Mouse (Mus musculus) midbrain, embryonic 13.5 days (tissue): ENCODE results near the gene Arel1. TPM values are rescaled to one million over a fixed set of nuclear protein-coding genes. Genes with fewer than 3 reads are reported as not detected.

Experiments used
- ATAC-seq: fragments of 200-750 bp; cut with Nextera tagmentation; 2 replicates; pipeline ENCODE4 v1.8.0; 2017; ENCODE audit warnings: mild to moderate bottlenecking, moderate TSS enrichment, moderate library complexity
- H3K27ac ChIP-seq: fragments of 300-500 bp; sonication (generic); 2 replicates; pipeline ENCODE4 v1.5.1; 2015; ENCODE audit warnings: inconsistent platforms, mild to moderate bottlenecking, moderate library complexity
- H3K27me3 ChIP-seq: fragments of 300-500 bp; sonication (generic); 2 replicates; pipeline ENCODE4 v1.6.1; 2015; ENCODE audit warnings: mild to moderate bottlenecking, inconsistent platforms
- H3K36me3 ChIP-seq: fragments of 300-500 bp; sonication (generic); 2 replicates; pipeline ENCODE4 v1.6.1; 2015; ENCODE audit warnings: mild to moderate bottlenecking, inconsistent platforms
- H3K4me1 ChIP-seq: fragments of 300-500 bp; sonication (generic); replicated peaks from 2 replicates; pipeline ENCODE4 v1.6.1; 2015; ENCODE audit warnings: inconsistent platforms
- H3K4me2 ChIP-seq: fragments of 300-500 bp; sonication (generic); replicated peaks from 2 replicates; pipeline ENCODE4 v1.6.1; 2015; ENCODE audit warnings: moderate library complexity, mild to moderate bottlenecking, inconsistent platforms
- H3K4me3 ChIP-seq: fragments of 300-500 bp; sonication (generic); replicated peaks from 2 replicates; pipeline ENCODE4 v1.5.1; 2015; ENCODE audit warnings: mild to moderate bottlenecking, inconsistent platforms
- H3K9ac ChIP-seq: fragments of 300-500 bp; sonication (generic); replicated peaks from 2 replicates; pipeline ENCODE4 v1.6.1; 2015; ENCODE audit warnings: mild to moderate bottlenecking, inconsistent platforms
- H3K9me3 ChIP-seq: fragments of 300-500 bp; sonication (generic); 2 replicates; pipeline ENCODE4 v1.6.1; 2016; ENCODE audit warnings: mild to moderate bottlenecking, inconsistent platforms
- WGBS: fragments of 180-500 bp; shearing (Covaris S2); methylation state at CpG from one replicate; pipeline ENCODE4 v1.1.7; 2015; 5-methylcytosine and 5-hydroxymethylcytosine counted together
- polyA plus RNA-seq: library from polyadenylated mRNA; unstranded; fragments of >200 nt; fragmentation: Nextera tagmentation; extraction: Ambion mirVana; gene quantifications from 2 replicates; pipeline ENCODE4 v1.2.1, GENCODE M21; 2015

Gene Arel1
- 27.8 and 32.9 TPM in 2 replicates for polyA plus RNA-seq

DNA sequence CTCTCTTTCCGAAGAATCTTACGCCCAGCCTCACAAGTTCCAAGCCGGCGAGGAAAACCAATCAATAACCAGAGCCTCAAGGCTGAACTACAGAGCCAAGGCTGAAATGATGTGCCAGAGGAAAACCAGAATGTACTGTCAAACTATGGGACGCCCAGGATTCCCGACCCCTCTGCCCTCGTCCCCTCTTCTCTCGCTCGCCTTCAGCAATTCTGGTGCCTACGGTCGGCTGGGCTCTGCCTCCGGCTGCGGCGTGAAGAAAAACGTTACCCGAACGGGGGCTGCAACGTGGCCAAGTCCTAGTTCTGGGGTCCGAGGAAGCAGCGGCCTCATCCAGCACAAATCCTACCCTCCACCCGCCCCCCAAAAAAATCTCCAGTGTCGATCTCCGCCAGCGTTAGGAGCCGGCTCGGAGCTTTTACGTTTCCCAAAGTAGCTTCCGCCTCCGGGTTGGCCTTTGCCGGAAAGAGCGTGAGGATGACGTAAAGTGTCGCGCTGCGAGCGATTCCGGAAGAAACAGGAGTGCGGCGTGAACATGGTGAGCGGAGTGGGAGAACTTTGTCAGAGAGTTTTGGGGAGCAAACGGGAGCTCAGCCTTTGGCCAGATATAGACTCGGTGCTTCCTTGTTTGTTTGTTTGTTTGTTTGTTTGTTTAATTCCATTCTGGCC, at the start of gene Arel1, which contains the start of gene Fcf1:
Gene Arel1, minus strand, starts transcription at position 473 of the 669 bp plus-strand sequence.
Gene Fcf1, plus strand, starts transcription at position 470 of the 669 bp plus-strand sequence.
- H3K4me2 ChIP-seq: peak within 1 kb of the TSS; percentile 99
- H3K36me3 ChIP-seq: peaks cover 25% of the 10 kb centered on the region
- H3K4me1 ChIP-seq: peaks cover 22% of the 10 kb centered on the region
- peak; percentile 63 for ATAC-seq
- no peaks in the 10 kb centered on the region for H3K27me3 ChIP-seq
- peak within 1 kb of the TSS; percentile 61; the same call in 1 of the 2 replicates for H3K27ac ChIP-seq
- H3K4me3 ChIP-seq: peak within 1 kb of the TSS; percentile 68
- H3K9ac ChIP-seq: peak within 1 kb of the TSS; percentile 89
- H3K9me3 ChIP-seq: no peaks in the 10 kb centered on the region
- under 1% methylated on average over 42 of the region's 42 CpGs for WGBS

DNA sequence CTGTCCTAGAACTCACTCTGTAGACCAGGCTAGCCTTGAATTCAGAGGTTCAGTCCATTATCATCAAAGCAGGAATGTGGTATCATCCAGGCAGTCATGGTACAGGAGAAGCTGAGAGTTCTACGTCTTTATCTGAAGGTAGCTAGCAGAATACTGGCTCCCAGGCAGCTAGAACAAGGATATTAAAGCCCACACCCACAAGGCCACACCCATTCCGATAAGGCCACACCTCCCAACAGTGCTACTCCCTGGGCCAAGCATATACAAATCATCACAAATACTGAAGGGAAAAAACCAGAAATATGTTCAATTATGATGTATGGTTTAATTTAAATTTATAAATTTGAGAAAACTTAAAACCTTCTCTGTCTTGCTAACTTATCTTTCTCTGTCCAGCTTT, 41.5 kb upstream of the Arel1 start:
- ATAC-seq: no peak
- Histone ChIP-seq H3K4me1 (no peaks in the 10 kb centered on the region), H3K27me3 (no peaks in the 10 kb centered on the region), H3K36me3 (peaks cover 46% of the 10 kb centered on the region), H3K4me3 (no peak overlapping the region), H3K27ac (no peak overlapping the region), H3K9ac (no peak overlapping the region), H3K4me2 (no peak overlapping the region), H3K9me3 (no peaks in the 10 kb centered on the region)
- WGBS: 94% methylated on average over 2 of the region's 2 CpGs

DNA sequence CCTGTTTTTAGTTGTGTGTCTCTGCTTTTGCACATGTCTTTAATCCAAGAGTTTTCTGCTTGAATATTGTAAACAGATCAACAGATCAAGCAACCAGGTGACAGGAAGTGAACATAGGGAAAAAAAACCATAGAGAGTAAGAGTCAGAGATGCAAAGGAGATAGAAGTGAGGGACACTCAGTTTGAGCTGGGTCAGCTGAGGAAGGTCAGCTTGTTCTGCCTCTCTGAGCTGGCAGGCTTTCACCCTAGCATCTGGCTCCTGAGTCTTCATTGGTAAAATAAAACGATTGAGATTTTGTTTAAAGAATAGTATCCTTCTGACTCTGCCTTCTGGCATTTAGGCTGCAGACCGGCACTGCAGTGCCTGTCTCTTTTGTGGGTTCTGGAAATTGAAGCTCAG, 39.8 kb upstream of the Arel1 start:
- no peak overlapping the region for H3K9ac ChIP-seq
- H3K27ac ChIP-seq: no peak overlapping the region
- peaks cover 34% of the 10 kb centered on the region for H3K36me3 ChIP-seq
- no peaks in the 10 kb centered on the region for H3K27me3 ChIP-seq
- ATAC-seq: no peak
- no peak overlapping the region for H3K4me2 ChIP-seq
- WGBS: 90% methylated on average over 2 of the region's 2 CpGs
- H3K9me3 ChIP-seq: no peaks in the 10 kb centered on the region
- H3K4me1 ChIP-seq: no peaks in the 10 kb centered on the region
- H3K4me3 ChIP-seq: no peak overlapping the region

DNA sequence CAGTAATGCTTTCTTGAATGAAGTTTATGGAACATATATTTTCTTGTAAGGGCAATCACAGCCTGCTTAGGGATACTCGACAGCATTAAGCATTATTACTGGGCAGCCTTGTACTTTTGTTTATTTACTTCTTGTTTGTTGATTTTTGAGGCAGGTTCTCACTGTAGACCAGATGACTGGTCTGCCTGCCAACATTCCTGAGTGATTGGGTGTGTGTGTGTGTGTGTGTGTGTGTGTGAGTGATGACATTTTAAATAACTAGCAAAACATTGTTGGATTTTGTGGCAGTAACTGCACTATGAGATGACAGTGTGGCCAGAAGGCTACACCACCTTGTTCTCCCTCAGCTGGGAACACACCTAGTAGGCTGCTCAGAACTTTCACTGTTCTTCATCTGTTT, 39.1 kb upstream of the Arel1 start:
- 94% methylated on average over 1 of the region's 1 CpGs for WGBS
- Histone ChIP-seq H3K4me2 (no peak overlapping the region), H3K4me3 (no peak overlapping the region), H3K9me3 (no peaks in the 10 kb centered on the region; the same call in 1 of the 2 replicates), H3K27ac (no peak overlapping the region), H3K36me3 (peaks cover 34% of the 10 kb centered on the region), H3K4me1 (no peaks in the 10 kb centered on the region), H3K27me3 (no peaks in the 10 kb centered on the region), H3K9ac (no peak overlapping the region)
- no peak for ATAC-seq

DNA sequence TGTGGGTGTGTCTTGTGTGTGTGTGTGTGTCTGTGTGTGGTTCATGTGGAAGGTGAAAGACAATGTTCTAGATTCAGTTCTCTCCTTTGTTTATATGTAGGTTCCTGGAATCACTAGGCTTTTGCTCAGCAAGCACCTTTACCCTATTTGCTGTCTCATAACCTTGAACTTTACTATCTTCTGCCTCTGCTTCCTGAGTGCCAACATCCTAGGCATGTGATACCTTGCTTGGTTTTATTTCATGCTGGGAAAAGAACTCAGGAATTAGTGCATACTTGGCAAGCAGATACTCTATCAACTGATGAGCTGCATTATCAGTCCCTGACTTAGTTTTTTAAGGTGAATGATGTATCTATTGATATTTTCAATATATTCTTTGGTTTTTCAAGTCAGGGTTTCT, 36.3 kb upstream of the Arel1 start:
- H3K9ac ChIP-seq: no peak overlapping the region
- no peaks in the 10 kb centered on the region for H3K4me1 ChIP-seq
- no peak overlapping the region for H3K4me2 ChIP-seq
- H3K27ac ChIP-seq: no peak overlapping the region
- no peak for ATAC-seq
- no peak overlapping the region for H3K4me3 ChIP-seq
- no peaks in the 10 kb centered on the region; the same call in 1 of the 2 replicates for H3K9me3 ChIP-seq
- no peaks in the 10 kb centered on the region for H3K27me3 ChIP-seq
- H3K36me3 ChIP-seq: peaks cover 16% of the 10 kb centered on the region

DNA sequence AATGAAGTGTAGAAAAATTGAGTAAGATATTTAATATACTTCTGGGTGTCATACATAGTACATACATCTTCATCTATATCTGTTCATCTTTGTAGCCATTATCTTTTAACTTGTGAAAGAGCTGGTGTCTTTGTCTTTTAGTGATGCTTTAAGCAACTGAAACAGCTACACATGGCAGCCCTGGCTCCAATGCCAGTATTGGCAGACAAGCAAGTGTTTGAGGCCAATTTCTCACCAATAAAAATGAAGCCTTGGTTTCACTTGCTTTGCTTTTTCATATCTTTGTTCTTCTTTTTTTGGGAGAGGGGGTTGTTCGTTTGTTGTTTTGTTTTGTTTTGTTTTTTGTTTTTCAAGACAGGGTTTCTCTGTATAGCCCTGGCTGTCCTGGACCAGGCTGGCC, 35.5 kb upstream of the Arel1 start:
- no peak for ATAC-seq
- Histone ChIP-seq H3K4me1 (no peaks in the 10 kb centered on the region), H3K4me2 (no peak overlapping the region), H3K9ac (no peak overlapping the region), H3K36me3 (peaks cover 13% of the 10 kb centered on the region), H3K9me3 (no peaks in the 10 kb centered on the region; the same call in 1 of the 2 replicates), H3K27ac (no peak overlapping the region), H3K27me3 (no peaks in the 10 kb centered on the region), H3K4me3 (no peak overlapping the region)
- 96% methylated on average over 1 of the region's 1 CpGs for WGBS

DNA sequence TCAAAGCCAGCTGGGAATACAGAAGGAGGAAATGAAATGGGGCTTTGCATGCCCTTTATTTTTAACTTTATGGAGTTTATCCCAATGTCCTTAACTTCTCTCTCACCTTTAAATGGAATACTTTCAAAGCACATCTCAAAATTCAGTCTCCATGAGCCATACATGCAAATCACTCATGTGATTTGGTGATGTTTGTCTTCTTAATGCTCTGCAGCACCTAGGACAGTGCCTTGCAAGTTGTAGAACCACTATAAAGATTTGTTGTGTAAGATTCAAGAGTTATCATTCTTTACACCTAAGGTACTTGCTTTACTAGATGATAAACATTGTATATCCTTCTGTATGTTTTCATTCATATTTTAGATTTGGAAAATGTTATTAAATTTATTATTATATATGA, 28.4 kb upstream of the Arel1 start:
- H3K9ac ChIP-seq: peak overlapping the region; percentile 100

DNA sequence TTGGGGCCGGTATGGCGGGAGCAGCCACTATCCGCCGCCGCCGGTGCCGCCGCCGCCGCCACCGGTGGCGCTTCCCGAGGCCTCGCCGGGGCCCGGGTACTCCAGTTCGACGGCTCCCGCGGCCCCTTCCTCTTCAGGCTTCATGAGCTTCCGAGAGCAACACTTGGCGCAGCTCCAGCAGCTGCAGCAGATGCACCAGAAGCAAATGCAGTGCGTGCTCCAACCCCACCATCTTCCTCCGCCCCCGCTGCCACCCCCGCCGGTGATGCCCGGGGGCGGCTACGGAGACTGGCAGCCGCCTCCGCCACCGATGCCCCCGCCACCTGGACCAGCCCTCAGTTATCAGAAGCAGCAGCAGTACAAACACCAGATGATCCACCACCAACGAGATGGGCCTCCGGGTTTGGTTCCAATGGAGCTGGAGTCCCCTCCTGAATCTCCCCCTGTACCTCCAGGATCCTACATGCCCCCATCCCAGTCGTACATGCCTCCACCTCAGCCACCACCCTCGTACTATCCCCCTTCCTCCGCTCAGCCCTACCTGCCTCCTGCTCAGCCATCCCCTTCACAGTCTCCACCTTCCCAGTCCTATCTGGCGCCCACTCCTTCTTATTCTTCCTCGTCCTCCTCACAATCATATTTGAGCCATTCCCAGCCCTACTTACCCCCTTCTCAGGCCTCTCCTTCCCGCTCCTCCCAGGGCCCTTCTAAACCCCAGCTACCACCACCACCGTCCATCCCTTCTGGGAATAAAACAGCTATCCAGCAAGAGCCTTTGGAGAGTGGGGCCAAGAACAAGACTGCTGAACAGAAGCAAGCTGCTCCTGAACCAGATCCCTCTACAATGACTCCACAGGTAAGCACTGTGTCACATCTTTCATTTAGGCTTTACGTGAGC, 26.1 kb upstream of the Arel1 start:
- H3K9ac ChIP-seq: peak overlapping the region; percentile 100
- peak; percentile 71 for ATAC-seq
- no peaks in the 10 kb centered on the region for H3K27me3 ChIP-seq
- H3K4me3 ChIP-seq: peak overlapping the region; percentile 98
- H3K4me1 ChIP-seq: peaks cover 35% of the 10 kb centered on the region
- under 1% methylated on average over 44 of the region's 44 CpGs for WGBS
- H3K36me3 ChIP-seq: peaks cover 6% of the 10 kb centered on the region; the same call in 1 of the 2 replicates
- peak overlapping the region; percentile 99 for H3K4me2 ChIP-seq
- H3K9me3 ChIP-seq: no peaks in the 10 kb centered on the region
- H3K27ac ChIP-seq: peak overlapping the region; percentile 87

More for the DNA sequence above, 28.4 kb upstream of the Arel1 start:
- Histone ChIP-seq H3K4me3 (peak overlapping the region; percentile 98), H3K4me2 (peak overlapping the region; percentile 99), H3K36me3 (peaks cover 12% of the 10 kb centered on the region), H3K4me1 (peaks cover 35% of the 10 kb centered on the region), H3K9me3 (no peaks in the 10 kb centered on the region), H3K27ac (no peak overlapping the region), H3K27me3 (no peaks in the 10 kb centered on the region)
- ATAC-seq: no peak

DNA sequence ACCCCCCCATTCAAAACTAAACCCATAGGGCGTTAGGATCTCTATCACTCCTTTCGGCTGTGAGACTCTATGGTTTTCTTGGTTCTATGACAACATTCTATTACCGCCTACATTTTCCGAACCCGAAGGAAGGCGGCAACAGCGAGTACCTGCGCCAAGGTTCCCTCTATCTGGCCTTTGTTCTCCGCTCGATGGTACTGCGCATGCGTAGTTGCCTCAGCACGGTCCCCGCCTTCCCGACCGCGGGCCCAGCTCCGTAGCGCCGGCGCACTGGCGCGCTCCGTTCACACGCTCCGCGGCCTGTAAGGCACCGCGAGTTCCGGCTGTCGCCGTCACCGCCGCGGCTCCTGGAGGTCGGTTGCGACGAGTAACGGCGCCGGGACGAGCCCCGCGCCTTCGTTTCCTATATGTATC, 25.4 kb upstream of the Arel1 start, which contains the start of gene Ylpm1:
Gene Ylpm1, plus strand, starts transcription at position 239 of the 414 bp plus-strand sequence.
- H3K27ac ChIP-seq: peak within 1 kb of the TSS; percentile 87
- peak within 1 kb of the TSS; percentile 100 for H3K9ac ChIP-seq
- no peaks in the 10 kb centered on the region for H3K27me3 ChIP-seq
- peak within 1 kb of the TSS; percentile 99 for H3K4me2 ChIP-seq
- H3K4me1 ChIP-seq: peaks cover 35% of the 10 kb centered on the region
- no peaks in the 10 kb centered on the region for H3K9me3 ChIP-seq
- WGBS: under 1% methylated on average over 45 of the region's 45 CpGs
- H3K4me3 ChIP-seq: peak within 1 kb of the TSS; percentile 98
- H3K36me3 ChIP-seq: peaks cover 6% of the 10 kb centered on the region; the same call in 1 of the 2 replicates
- ATAC-seq: peak; percentile 99

DNA sequence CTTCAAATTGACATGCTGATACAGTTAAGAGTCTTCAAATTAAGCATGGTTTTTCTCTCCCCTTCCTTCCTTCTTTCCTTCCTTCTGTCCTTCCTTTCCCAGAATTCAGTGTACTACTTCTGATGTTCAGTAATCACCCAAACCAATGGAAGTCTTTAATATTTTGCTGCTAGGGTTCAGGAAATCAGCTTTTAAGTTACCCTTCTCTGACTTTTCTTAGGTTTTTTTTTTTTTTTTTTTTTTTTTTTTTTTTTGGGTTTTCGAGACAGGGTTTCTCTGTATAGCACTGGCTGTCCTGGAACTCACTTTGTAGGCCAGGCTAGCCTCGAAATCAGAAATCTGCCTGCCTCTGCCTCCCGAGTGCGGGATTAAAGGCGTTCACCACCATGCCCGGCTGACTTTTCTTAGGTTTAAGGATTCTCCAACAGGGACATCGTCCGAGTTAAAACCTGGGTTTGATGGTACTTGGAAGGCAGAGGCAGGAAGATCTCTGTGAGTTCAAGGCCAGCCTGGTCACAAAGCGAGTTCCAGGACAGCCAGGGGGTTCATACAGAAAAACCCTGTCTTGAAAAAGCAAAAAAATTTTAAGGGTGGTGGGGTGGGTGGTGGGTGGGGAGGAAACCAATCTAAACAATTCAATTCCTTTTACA, 24.5 kb upstream of the Arel1 start:
- H3K4me2 ChIP-seq: peak overlapping the region; percentile 99
- 93% methylated on average over 8 of the region's 9 CpGs for WGBS
- H3K27me3 ChIP-seq: peaks cover 3% of the 10 kb centered on the region; the same call in 1 of the 2 replicates
- H3K9me3 ChIP-seq: no peaks in the 10 kb centered on the region
- H3K9ac ChIP-seq: no peak overlapping the region
- peaks cover 32% of the 10 kb centered on the region for H3K4me1 ChIP-seq
- peak overlapping the region; percentile 98 for H3K4me3 ChIP-seq
- ATAC-seq: no peak
- H3K36me3 ChIP-seq: peaks cover 6% of the 10 kb centered on the region; the same call in 1 of the 2 replicates
- H3K27ac ChIP-seq: no peak overlapping the region

DNA sequence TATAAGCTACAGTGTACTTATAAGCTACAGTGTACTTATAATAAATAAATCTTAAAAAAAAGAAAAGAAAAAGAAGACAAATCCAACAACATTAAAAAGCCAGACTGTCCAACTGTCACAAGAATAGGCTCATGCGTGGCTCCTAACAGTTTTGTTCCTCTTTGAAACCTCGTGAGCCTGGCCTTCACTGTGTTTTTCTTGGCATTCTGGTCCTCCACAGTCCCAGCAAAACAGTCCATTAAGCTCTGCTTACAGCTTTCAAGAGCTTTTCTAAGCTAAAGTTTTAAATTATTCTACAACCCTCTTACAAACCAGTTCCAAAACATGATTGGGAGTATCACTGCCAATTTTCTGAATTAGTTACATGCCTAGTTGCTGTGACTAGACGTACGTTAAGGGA, 18.8 kb upstream of the Arel1 start:
- Histone ChIP-seq H3K9me3 (no peaks in the 10 kb centered on the region), H3K4me2 (no peak overlapping the region), H3K9ac (no peak overlapping the region), H3K4me3 (no peak overlapping the region), H3K4me1 (no peaks in the 10 kb centered on the region), H3K27me3 (peaks cover 3% of the 10 kb centered on the region; the same call in 1 of the 2 replicates), H3K36me3 (peaks cover 5% of the 10 kb centered on the region), H3K27ac (no peak overlapping the region)
- ATAC-seq: no peak
- 79% methylated on average over 4 of the region's 4 CpGs for WGBS
